Mouse (Mus musculus) layer of hippocampus, postnatal 36 days (tissue): Measurements from ENCODE around the gene Dnajc7. TPM values are rescaled to one million over a fixed set of nuclear protein-coding genes. Genes with fewer than 3 reads are reported as not detected.
"Not testable (repeated sequence)": the region's sequence is repeated elsewhere in the genome, so short reads cannot be mapped to it uniquely, and the experiment has no call there.

Source experiments
- DNase-seq, 2 experiments: peaks; one replicate each; pipeline ENCODE4 v3.0.0; 2022
- total RNA-seq, 2 experiments: library from RNA; stranded (reverse); gene quantifications; 2 replicates each; pipeline ENCODE4 v1.2.3; 2021

Dnajc7 gene
- total RNA-seq, 2 experiments from 2014 or later, result 249 to 265 TPM

DNA sequence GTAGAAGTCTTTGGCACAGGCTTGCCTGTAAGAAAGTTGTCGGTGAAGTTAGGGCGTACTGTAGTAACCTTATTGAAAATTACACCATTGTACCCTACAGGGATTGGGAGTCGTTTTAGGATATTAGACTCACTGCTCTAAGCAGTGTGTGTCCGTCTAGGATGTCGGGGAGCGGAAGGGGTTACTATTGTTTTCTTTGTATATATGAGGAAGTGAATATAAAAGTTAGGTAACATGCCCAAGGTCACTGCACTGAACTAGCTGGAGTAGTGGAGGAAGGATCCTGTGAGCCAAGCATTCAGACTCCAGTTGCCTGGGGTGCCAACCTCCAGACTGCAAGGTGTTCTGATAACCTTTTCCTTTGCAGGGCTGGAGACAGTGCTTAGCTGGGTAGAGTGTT lies 73.0 kb downstream of the Dnajc7 start:
- DNase-seq, result no peak

DNA sequence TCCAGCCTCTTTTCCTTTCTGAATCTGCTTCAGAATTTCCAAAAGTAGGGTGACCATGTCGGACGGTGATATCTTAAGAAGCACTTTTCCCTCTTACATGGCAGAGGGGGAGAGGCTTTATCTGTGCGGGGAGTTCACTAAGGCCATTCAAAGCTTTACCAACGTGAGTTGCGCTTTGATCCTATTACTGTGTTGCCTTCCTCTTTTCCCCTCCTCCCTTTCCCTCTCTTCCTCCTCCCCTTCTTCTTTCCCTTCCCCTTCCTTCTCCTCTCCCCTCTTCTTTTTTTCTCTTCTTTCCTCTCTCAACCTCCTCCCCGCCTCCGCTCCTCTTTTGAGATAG lies 74.3 kb downstream of the Dnajc7 start:
- DNase-seq, result no peak

DNA sequence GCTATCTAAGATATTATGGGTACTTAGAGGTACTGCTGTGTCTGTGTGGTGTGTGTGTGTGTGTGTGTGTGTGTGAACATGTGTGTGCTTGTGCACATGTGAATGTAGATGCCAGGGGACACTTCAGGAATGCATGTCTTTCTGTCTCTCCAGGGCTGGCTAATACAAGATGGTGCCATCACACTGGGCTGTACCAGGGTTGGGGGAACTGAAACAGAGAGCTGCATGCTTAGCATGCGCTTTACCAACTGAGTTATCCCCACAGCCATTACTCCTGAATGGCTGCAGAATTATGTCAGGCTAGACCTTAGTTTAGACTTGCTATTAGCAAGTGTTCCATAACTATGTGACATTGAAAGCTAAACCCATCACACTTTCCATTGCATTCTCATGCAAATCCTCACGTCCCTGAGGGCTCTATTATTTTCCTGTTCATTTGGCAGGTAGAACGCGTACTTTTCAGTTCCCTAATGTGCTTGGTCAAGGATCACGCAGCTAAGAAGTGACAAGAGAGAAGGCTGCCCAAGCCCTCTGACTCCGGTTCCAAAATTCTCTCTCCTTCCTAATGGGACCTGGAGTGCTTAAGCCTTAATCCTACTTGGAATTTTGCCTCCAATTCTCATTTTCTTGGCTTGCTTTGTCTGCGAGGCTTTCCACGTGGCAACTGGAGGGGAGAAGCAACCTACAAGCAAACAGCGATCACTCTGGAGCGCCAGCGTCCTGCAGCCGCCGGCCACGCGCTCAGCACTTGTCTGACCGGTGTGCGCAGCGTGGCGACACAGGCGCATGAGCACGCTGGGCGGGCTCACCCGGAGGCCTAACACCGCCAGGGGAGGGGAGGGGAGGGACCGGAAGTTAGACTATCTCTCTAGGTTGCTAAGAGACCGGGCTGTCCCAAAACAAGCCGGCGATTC lies 74.9 kb downstream of the Dnajc7 start, which contains the start of gene Ttc25:
Gene Ttc25 (plus strand): TSS at position 776 of the 914 bp plus-strand sequence.
- DNase-seq, result peak; percentile 73 to 77

GRCm38 (mm10) chr11:100541577-100541976 lies 78.4 kb downstream of the Dnajc7 start:
- no peak for DNase-seq

DNA sequence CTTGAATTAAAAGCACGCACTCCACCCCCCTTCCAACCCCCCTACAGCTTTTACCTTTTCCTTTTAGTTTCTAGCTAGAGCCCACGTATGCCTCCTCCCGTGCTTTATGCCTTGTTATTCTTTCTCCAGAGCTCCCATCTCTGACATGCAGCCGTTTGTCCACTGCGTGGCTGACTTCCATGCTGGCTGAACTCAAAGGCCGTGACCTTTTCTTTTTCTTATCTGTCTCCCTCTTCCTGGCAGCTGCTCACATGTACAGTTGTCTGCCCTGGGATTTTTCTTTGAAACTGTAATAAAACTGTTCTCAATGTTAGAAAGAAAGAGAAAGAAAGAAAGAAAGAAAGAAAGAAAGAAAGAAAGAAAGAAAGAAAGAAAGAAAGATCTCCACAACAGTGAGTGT lies 79.0 kb downstream of the Dnajc7 start:
- no peak for DNase-seq

DNA sequence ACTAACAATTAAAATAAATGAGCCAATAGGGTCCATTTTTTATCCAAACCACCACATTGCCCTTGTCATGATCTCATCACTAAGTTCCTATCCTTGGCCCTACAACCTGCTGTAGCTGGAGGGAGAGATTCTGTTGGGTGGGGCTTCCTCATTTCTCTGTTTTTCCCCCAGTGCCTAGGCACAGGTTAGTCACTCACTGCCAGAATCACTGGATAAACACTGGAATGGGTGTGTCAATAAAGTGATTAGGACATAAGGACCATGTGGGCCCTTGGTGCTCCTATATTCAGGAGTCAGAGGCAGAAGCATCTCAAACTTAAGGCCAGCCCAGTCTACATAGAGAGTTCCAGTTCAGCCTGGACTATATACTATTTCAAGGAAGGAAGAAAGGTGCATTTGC lies 83.5 kb downstream of the Dnajc7 start:
- no peak for DNase-seq

DNA sequence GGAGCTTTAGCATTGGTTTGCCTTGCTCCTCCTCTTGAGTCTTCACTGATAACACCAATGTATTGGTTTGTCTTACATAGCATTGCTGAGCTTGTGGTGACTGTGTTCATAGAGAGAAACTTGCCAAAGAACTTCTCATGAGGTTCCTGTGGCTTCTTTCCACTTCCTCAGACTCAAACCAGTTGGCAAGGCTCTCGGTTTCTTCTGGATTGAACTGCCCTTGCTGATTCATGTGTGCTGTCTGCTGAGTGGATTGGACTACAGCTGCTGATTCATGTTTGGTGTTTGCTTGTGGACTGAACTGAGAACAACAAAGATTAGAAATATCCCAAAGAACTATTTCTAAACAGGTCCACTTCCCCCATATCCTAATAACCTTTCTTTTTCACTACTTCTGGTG lies 84.0 kb downstream of the Dnajc7 start:
- no peak for DNase-seq

- DNase-seq, result not testable (repeated sequence)
These were observed 85.1 kb downstream of the Dnajc7 start for GRCm38 (mm10) chr11:100534821-100535220.

- DNase-seq, result not testable (repeated sequence)
These were observed 85.6 kb downstream of the Dnajc7 start for GRCm38 (mm10) chr11:100534411-100534810.

GRCm38 (mm10) chr11:100533871-100534270 lies 86.1 kb downstream of the Dnajc7 start:
- DNase-seq, result no peak

Other genes starting within 250 kb of the Dnajc7 start
- 10 to 100 TPM; 36.5 to 39.8 TPM for gene Jup, start 222.4 kb downstream of the Dnajc7 start, total RNA-seq
- gene P3h4, start 205.3 kb downstream of the Dnajc7 start, total RNA-seq, result 1 to 10 TPM; 8.7 to 9.4 TPM
- gene Fkbp10, start 204.5 kb downstream of the Dnajc7 start, total RNA-seq, result 1 to 10 TPM; 4.4 to 5.0 TPM
- gene Nt5c3b, start 178.4 kb downstream of the Dnajc7 start, total RNA-seq, result 10 to 100 TPM; 56.9 to 62.8 TPM
- gene Klhl10, start 178.3 kb downstream of the Dnajc7 start, total RNA-seq, result 1 to 10 TPM; 1.4 to 1.9 TPM
- 100 to 1,000 TPM; 126 to 127 TPM for gene Klhl11, start 147.4 kb downstream of the Dnajc7 start, total RNA-seq
- gene Acly, start 92.2 kb downstream of the Dnajc7 start, total RNA-seq, result 100 to 1,000 TPM; 103 to 109 TPM
- gene Ttc25, start 74.6 kb downstream of the Dnajc7 start, total RNA-seq, result 1 to 10 TPM in 1 of 2 experiments, under 1 TPM in 1; 0.82 to 1.3 TPM
- 100 to 1,000 TPM; 246 to 256 TPM for gene Cnp, start 45.3 kb downstream of the Dnajc7 start, total RNA-seq
- gene Nkiras2, start 924 bp downstream of the Dnajc7 start, total RNA-seq, result 10 to 100 TPM; 12.5 to 15.1 TPM
- gene Zfp385c, start 72.3 kb upstream of the Dnajc7 start, total RNA-seq, result under 1 TPM; 0.15 to 0.66 TPM
- gene Dhx58, start 84.1 kb upstream of the Dnajc7 start, total RNA-seq, result 1 to 10 TPM; 1.5 to 3.4 TPM
- 10 to 100 TPM; 53.0 to 54.4 TPM for gene Kat2a, start 92.3 kb upstream of the Dnajc7 start, total RNA-seq
- gene Hspb9, start 93.7 kb upstream of the Dnajc7 start, total RNA-seq, result not detected
- gene Rab5c, start 118.0 kb upstream of the Dnajc7 start, total RNA-seq, result 100 to 1,000 TPM; 143 to 149 TPM
- 1 to 10 TPM; 1.7 TPM for gene Kcnh4, start 139.8 kb upstream of the Dnajc7 start, total RNA-seq
- not detected for gene Hcrt, start 142.8 kb upstream of the Dnajc7 start, total RNA-seq
- gene Ghdc, start 150.8 kb upstream of the Dnajc7 start, total RNA-seq, result 1 to 10 TPM; 6.2 to 9.9 TPM
- gene Stat5b, start 230.6 kb upstream of the Dnajc7 start, total RNA-seq, result 10 to 100 TPM; 11.7 to 12.7 TPM
- 1 to 10 TPM; 1.1 to 1.5 TPM for gene Stat5a, start 239.2 kb upstream of the Dnajc7 start, total RNA-seq